Mouse (Mus musculus): Measurements from ENCODE around the gene Id1.
A peak's percentile ranks its signal among the peaks of the same experiment; 100 is the strongest.

Id1 gene

GRCm38 (mm10) chr2:152782656-152783055 is 46.6 kb downstream of the Id1 start:
- no peak for TF ChIP-seq GATA4 (IDR thresholded peaks at IDR 0.05; ENCODE audit: insufficient replicate concordance, low read length)

- TF ChIP-seq GATA4 (IDR thresholded peaks at IDR 0.05; ENCODE audit: insufficient replicate concordance, low read length) = no peak
These were observed 47.2 kb downstream of the Id1 start for GRCm38 (mm10) chr2:152783241-152783640.

- no peak for TF ChIP-seq GATA4 (IDR thresholded peaks at IDR 0.05; ENCODE audit: insufficient replicate concordance, low read length)
These were observed 48.6 kb downstream of the Id1 start for GRCm38 (mm10) chr2:152784640-152785039.

GRCm38 (mm10) chr2:152785446-152786350 is 49.6 kb downstream of the Id1 start:
- TF ChIP-seq GATA4 (IDR thresholded peaks at IDR 0.05; ENCODE audit: insufficient replicate concordance, low read length) = peak; percentile 60; the same call in 1 of the 2 replicates

All from liver, adult (tissue).